Mouse (Mus musculus) forebrain, embryonic 10.5 days (tissue): Measurements from ENCODE around the gene Vmn1r46. TPM values are rescaled to one million over a fixed set of nuclear protein-coding genes. Genes with fewer than 3 reads are reported as not detected.
"Not testable (repeated sequence)": the region's sequence is repeated elsewhere in the genome, so short reads cannot be mapped to it uniquely, and the experiment has no call there.

Source experiments
- DNase-seq: peaks from one replicate; pipeline ENCODE4 v3.0.0-alpha.2; 2017; ENCODE audit warnings: low spot score; ENCODE audit errors: extremely low spot score
- H3K27ac ChIP-seq: fragments of 300-500 bp; sonication (generic); 2 replicates; pipeline ENCODE4 v1.5.1; 2016; ENCODE audit warnings: mild to moderate bottlenecking
- H3K27me3 ChIP-seq: fragments of 300-500 bp; sonication (generic); 2 replicates; pipeline ENCODE4 v1.6.1; 2016; ENCODE audit warnings: mild to moderate bottlenecking; ENCODE audit not compliant: poor library complexity, severe bottlenecking
- H3K36me3 ChIP-seq: fragments of 300-500 bp; sonication (generic); replicated peaks from 2 replicates; pipeline ENCODE4 v1.6.1; 2016; ENCODE audit warnings: mild to moderate bottlenecking, moderate library complexity
- H3K4me1 ChIP-seq: fragments of 300-500 bp; sonication (generic); 2 replicates; pipeline ENCODE4 v1.6.1; 2016
- H3K4me3 ChIP-seq: fragments of 300-500 bp; sonication (generic); 2 replicates; pipeline ENCODE4 v1.5.1; 2016; ENCODE audit warnings: mild to moderate bottlenecking, moderate library complexity
- H3K9me3 ChIP-seq: fragments of 300-500 bp; sonication (generic); 2 replicates; pipeline ENCODE4 v1.6.1; 2016; ENCODE audit warnings: mild to moderate bottlenecking, moderate library complexity
- WGBS: fragments of 180-500 bp; shearing (Covaris S2); methylation state at CpG from one replicate; pipeline ENCODE4 v1.1.7; 2016; 5-methylcytosine and 5-hydroxymethylcytosine counted together
- polyA plus RNA-seq: library from polyadenylated mRNA; unstranded; fragments of >200 nt; fragmentation: Nextera tagmentation; extraction: Ambion mirVana; gene quantifications from 2 replicates; pipeline ENCODE4 v1.2.1, GENCODE M21; 2016

Gene Vmn1r46
- not detected in 2 replicates for polyA plus RNA-seq

- Histone ChIP-seq H3K27ac (no peak within 1 kb of the TSS), H3K36me3 (no peaks in the 10 kb centered on the region)
- WGBS: 68% methylated on average over 2 of the region's 2 CpGs
These were observed at the start of gene Vmn1r46 for GRCm38 (mm10) chr6:89969013-89969412. Vmn1r46 (plus strand) TSS chr6:89969313.

GRCm38 (mm10) chr6:89940498-89940897 lies 28.6 kb upstream of the Vmn1r46 start, which contains the start of gene Vmn1r45:
Vmn1r45 (minus strand) TSS chr6:89940598.
- H3K4me3 ChIP-seq, DNase-seq, H3K36me3 ChIP-seq, H3K27me3 ChIP-seq, H3K4me1 ChIP-seq, H3K27ac ChIP-seq: not testable (repeated sequence)
- H3K9me3 ChIP-seq: peaks cover 14% of the 10 kb centered on the region; the same call in 1 of the 2 replicates
- WGBS: 83% methylated on average over 2 of the region's 2 CpGs

More at GRCm38 (mm10) chr6:89969013-89969412, at the start of gene Vmn1r46:
- no peak for DNase-seq
- H3K27me3 ChIP-seq: no peaks in the 10 kb centered on the region
- H3K9me3 ChIP-seq: peaks cover 55% of the 10 kb centered on the region
- H3K4me3 ChIP-seq: no peak within 1 kb of the TSS
- H3K4me1 ChIP-seq: no peaks in the 10 kb centered on the region

GRCm38 (mm10) chr6:89940926-89941325 lies 28.2 kb upstream of the Vmn1r46 start:
- no peaks in the 10 kb centered on the region for H3K36me3 ChIP-seq
- no peaks in the 10 kb centered on the region for H3K27me3 ChIP-seq
- 79% methylated on average over 2 of the region's 2 CpGs for WGBS

GRCm38 (mm10) chr6:89953556-89953955 lies 15.6 kb upstream of the Vmn1r46 start:
- H3K9me3 ChIP-seq: peaks cover 31% of the 10 kb centered on the region
- no peak overlapping the region for H3K4me3 ChIP-seq
- no peaks in the 10 kb centered on the region for H3K4me1 ChIP-seq
- DNase-seq: no peak
- no peaks in the 10 kb centered on the region for H3K36me3 ChIP-seq
- WGBS: 82% methylated on average over 2 of the region's 2 CpGs
- H3K27me3 ChIP-seq: no peaks in the 10 kb centered on the region
- H3K27ac ChIP-seq: no peak overlapping the region

More at GRCm38 (mm10) chr6:89940926-89941325, 28.2 kb upstream of the Vmn1r46 start:
- Histone ChIP-seq H3K9me3 (peaks cover 14% of the 10 kb centered on the region; the same call in 1 of the 2 replicates), H3K4me1 (no peaks in the 10 kb centered on the region), H3K27ac (no peak overlapping the region), H3K4me3 (no peak overlapping the region)
- DNase-seq: no peak

GRCm38 (mm10) chr6:89966341-89966740 lies 2.8 kb upstream of the Vmn1r46 start:
- no peak for DNase-seq
- no peaks in the 10 kb centered on the region for H3K27me3 ChIP-seq
- H3K9me3 ChIP-seq: peaks cover 33% of the 10 kb centered on the region; the same call in 1 of the 2 replicates
- H3K4me3 ChIP-seq: no peak overlapping the region
- no peaks in the 10 kb centered on the region for H3K36me3 ChIP-seq
- no peak overlapping the region for H3K27ac ChIP-seq
- no peaks in the 10 kb centered on the region for H3K4me1 ChIP-seq

- H3K9me3 ChIP-seq: peaks cover 39% of the 10 kb centered on the region
- no peaks in the 10 kb centered on the region for H3K36me3 ChIP-seq
- H3K27ac ChIP-seq: no peak overlapping the region
- H3K4me3 ChIP-seq: no peak overlapping the region
- WGBS: 16% methylated on average over 1 of the region's 1 CpGs
- H3K4me1 ChIP-seq: no peaks in the 10 kb centered on the region
- DNase-seq: no peak
- no peaks in the 10 kb centered on the region for H3K27me3 ChIP-seq
These were observed 16.9 kb downstream of the Vmn1r46 start for GRCm38 (mm10) chr6:89985989-89986388.

GRCm38 (mm10) chr6:90015847-90016246 lies 46.7 kb downstream of the Vmn1r46 start, which contains the start of gene Vmn1r47:
Vmn1r47 (plus strand) TSS chr6:90016147.
- H3K27me3 ChIP-seq, H3K4me1 ChIP-seq, H3K4me3 ChIP-seq, H3K27ac ChIP-seq, DNase-seq, H3K36me3 ChIP-seq: not testable (repeated sequence)
- peaks cover 13% of the 10 kb centered on the region for H3K9me3 ChIP-seq
- whole genome bisulfite sequencing: 97% methylated on average over 1 of the region's 1 CpGs

Other genes starting within 250 kb of the Vmn1r46 start
- gene Vmn1r41, start 228.5 kb upstream of the Vmn1r46 start, polyA plus RNA-seq: not detected in 2 replicates
- not detected in 2 replicates for gene Vmn1r42, start 92.9 kb upstream of the Vmn1r46 start, polyA plus RNA-seq
- not detected in 2 replicates for gene Vmn1r43, start 92.9 kb upstream of the Vmn1r46 start, polyA plus RNA-seq
- gene Vmn1r44, start 85.7 kb upstream of the Vmn1r46 start, polyA plus RNA-seq: not detected in 2 replicates
- gene Vmn1r45, start 28.7 kb upstream of the Vmn1r46 start, polyA plus RNA-seq: not detected in 2 replicates
- not detected in 2 replicates for gene Vmn1r47, start 46.8 kb downstream of the Vmn1r46 start, polyA plus RNA-seq
- gene Vmn1r48, start 67.5 kb downstream of the Vmn1r46 start, polyA plus RNA-seq: not detected in 2 replicates
- not detected in 2 replicates for gene Vmn1r49, start 109.2 kb downstream of the Vmn1r46 start, polyA plus RNA-seq
- not detected in 2 replicates for gene Vmn1r50, start 132.1 kb downstream of the Vmn1r46 start, polyA plus RNA-seq
- gene Vmn1r51, start 153.3 kb downstream of the Vmn1r46 start, polyA plus RNA-seq: 0.04 TPM in 1 of 2 replicates, not detected in the other
- gene Vmn1r52, start 205.5 kb downstream of the Vmn1r46 start, polyA plus RNA-seq: not detected in 2 replicates
- not detected in 2 replicates for gene V1ra8, start 233.5 kb downstream of the Vmn1r46 start, polyA plus RNA-seq